Mouse (Mus musculus): ENCODE results near the gene Nphp1. TPM values are rescaled to one million over a fixed set of nuclear protein-coding genes. Genes with fewer than 3 reads are reported as not detected.

The Nphp1 gene
- polyA plus RNA-seq, 1 experiment from 2014 or later = 34.2 TPM

DNA sequence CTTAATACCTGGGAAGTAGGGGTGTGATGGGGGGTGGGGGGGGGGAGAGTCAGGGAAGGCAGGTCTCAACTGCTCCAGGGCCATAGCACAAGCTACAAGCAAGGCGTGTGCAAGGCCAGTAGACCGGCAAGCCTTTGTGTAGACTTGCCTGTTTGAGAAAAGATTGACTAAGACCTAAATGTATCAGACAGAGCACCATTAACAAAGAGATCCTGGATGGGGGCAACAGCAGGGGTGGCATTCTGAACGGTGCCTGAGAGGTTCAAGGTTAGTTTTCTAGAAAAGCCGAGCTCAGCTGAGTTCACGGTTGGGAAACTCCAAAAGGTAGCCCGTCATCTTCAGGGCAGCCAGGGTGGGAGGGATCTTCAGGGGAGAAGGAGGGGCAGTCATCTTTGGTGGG lies 83.4 kb downstream of the Nphp1 start:
- WGBS = 84% methylated on average over 6 of the region's 6 CpGs
- Histone ChIP-seq H3K27me3 (ENCODE audit: control insufficient read depth, insufficient read depth, low read length) (no peaks in the 10 kb centered on the region), H3K9me3 (replicated peaks; ENCODE audit: control insufficient read depth, low read length) (no peaks in the 10 kb centered on the region), H3K4me1 (ENCODE audit: control insufficient read depth, insufficient read depth, low read length) (no peaks in the 10 kb centered on the region), H3K9ac (replicated peaks; ENCODE audit: low read length) (no peak overlapping the region), H3K4me2 (ENCODE audit: low read depth, low read length) (no peak overlapping the region), H3K4me3 (ENCODE audit: low read depth, low read length) (no peak overlapping the region), H3K27ac (replicated peaks; ENCODE audit: low read depth, low read length) (no peak overlapping the region), H3K36me3 (replicated peaks; ENCODE audit: control insufficient read depth, insufficient read depth, low read depth, low read length) (no peaks in the 10 kb centered on the region)
- ATAC-seq (replicated peaks; ENCODE audit: insufficient number of reproducible peaks, low FRiP score, low TSS enrichment, low read depth) = no peak
- no peak for DNase-seq (ENCODE audit: low spot score)

Other genes starting within 250 kb of the Nphp1 start
- gene Prom2, start 247.4 kb downstream of the Nphp1 start, polyA plus RNA-seq (2014; fragmentation: Nextera tagmentation; extraction: Ambion mirVana) = 1.6 and 1.9 TPM in 2 replicates
- gene Zfp661, start 201.8 kb downstream of the Nphp1 start, polyA plus RNA-seq (2014; fragmentation: Nextera tagmentation; extraction: Ambion mirVana) = 7.5 and 8.3 TPM in 2 replicates
- gene Mrps5, start 201.7 kb downstream of the Nphp1 start, polyA plus RNA-seq (2014; fragmentation: Nextera tagmentation; extraction: Ambion mirVana) = 152 and 165 TPM in 2 replicates
- gene Mal, start 132.2 kb downstream of the Nphp1 start, polyA plus RNA-seq (2014; fragmentation: Nextera tagmentation; extraction: Ambion mirVana) = 0.13 and 0.41 TPM in 2 replicates
- gene Mall, start 59.0 kb downstream of the Nphp1 start, polyA plus RNA-seq (2014; fragmentation: Nextera tagmentation; extraction: Ambion mirVana) = 1.1 and 1.4 TPM in 2 replicates
- 23.0 and 24.0 TPM in 2 replicates for gene Mtln, start 3.6 kb upstream of the Nphp1 start, polyA plus RNA-seq (2014; fragmentation: Nextera tagmentation; extraction: Ambion mirVana)
- 31.1 and 37.9 TPM in 2 replicates for gene Bub1, start 43.0 kb upstream of the Nphp1 start, polyA plus RNA-seq (2014; fragmentation: Nextera tagmentation; extraction: Ambion mirVana)
- gene Acoxl, start 50.0 kb upstream of the Nphp1 start, polyA plus RNA-seq (2014; fragmentation: Nextera tagmentation; extraction: Ambion mirVana) = 0.31 and 0.39 TPM in 2 replicates

Data from embryonic facial prominence, embryonic 11.5 days (tissue).